Mouse (Mus musculus): ENCODE data around the gene Tex33.
A peak's percentile ranks its signal among the peaks of the same experiment; 100 is the strongest.

Gene Tex33

DNA sequence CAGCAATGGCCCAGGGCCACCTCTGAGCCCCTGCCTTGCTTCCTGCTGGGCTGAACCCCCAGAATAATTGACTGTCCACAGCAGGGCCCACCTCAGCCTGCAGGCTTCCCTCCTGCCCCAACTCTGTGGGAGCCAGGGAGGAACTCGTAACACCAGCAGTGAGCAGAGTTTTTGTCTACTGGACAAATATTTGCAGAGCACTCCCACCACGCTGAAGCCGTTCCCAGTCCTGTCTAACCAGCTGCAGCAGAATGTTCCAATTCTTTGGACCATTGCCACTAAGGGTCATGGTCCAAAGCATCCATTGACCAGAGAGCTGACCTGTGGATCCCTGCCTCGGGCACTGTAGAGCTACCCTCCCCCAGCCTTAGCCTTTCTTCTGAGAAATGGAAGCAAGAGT, 21.2 kb upstream of the Tex33 start:
- DNase-seq (ENCODE audit: low spot score in 2 of 2): no peak

DNA sequence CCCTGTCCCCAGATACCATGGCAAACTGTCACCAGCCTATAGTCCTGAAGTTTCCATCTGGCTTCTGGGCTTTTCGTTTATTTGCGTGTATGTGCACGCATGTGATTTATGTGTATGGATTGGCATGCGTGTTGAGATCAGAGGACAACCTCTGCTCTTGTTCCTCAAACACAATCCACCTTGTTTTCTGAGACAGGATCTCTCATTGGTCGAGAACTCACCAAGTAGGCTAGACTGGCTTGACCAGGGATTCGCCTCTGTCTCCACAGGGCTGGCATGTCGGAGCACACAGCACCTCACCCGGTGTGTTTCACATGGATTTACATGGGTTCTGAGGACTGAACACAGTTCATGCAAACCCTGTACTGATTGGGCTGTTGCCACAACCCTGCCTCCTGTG, 18.4 kb upstream of the Tex33 start:
- no peak for DNase-seq (ENCODE audit: low spot score in 2 of 2)

DNA sequence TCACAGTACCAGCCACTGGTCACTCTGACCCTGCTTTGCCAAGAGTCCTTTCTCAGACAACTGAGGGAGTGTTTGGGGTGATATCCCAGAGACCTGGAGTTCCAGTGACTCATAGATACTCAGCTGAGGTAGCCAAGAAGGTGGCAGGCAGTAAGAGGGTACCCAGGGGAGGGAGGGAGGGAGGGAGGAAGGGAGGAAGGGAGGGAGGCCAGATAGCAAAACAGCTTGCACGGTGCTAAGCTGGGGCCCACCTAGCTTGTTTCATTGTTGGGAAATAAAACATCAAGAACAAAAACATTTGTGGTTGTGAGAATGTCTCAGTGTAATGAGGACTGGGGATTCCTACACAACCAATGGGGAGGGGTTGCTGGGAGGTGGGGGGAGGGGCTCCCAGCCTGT, 18.0 kb upstream of the Tex33 start:
- no peak for DNase-seq (ENCODE audit: low spot score in 2 of 2)

DNA sequence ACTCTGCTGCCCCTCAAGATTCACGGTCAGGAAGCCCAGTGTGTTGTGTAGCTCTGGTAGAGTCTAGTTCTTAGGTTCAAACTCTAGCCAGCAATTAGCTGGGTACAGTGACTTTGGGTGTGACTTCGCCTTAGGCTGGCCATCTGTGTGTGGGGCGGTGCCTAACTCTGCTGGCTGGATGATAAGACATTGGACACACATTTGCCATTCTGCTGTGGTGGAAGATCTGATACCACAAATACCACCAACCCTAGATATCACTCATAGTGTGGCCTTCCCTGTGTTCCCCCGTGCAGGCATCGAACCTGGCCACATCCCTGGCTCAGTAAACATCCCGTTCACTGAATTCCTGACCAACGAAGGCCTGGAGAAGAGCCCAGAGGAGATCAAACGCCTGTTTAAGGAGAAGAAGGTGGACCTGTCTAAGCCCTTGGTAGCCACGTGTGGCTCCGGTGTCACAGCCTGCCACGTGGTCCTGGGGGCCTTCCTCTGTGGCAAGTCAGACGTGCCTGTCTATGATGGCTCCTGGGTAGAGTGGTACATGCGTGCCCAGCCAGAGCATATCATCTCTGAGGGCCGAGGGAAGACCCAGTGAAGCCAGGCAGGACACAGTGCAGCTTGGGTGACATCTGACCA, 17.5 kb upstream of the Tex33 start:
- DNase-seq (ENCODE audit: low spot score in 2 of 2): no peak

DNA sequence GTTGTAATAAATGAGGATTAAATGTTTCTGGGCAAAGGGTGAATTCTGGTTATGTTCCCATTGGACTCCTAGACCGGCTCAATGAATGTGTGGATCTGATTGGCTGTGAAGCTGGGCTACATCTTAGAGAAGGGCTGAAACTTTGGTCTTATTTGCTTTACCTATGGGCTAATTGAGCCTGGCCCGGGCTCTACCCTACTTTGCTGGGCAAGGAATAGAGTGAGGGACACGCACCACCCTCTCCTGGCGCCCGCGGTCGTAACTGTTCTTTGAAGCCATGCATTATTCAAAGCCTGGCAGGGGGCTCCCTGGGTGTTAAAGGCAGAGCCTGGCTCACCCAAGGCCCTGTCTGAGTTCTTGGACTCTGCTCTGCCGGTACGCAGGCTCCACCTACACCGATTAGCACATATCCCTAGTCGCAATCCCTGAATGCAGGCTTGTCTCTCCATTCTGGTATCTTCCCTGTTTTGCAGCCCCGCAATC, 13.9 kb upstream of the Tex33 start:
- no peak for DNase-seq (ENCODE audit: low spot score in 2 of 2)

DNA sequence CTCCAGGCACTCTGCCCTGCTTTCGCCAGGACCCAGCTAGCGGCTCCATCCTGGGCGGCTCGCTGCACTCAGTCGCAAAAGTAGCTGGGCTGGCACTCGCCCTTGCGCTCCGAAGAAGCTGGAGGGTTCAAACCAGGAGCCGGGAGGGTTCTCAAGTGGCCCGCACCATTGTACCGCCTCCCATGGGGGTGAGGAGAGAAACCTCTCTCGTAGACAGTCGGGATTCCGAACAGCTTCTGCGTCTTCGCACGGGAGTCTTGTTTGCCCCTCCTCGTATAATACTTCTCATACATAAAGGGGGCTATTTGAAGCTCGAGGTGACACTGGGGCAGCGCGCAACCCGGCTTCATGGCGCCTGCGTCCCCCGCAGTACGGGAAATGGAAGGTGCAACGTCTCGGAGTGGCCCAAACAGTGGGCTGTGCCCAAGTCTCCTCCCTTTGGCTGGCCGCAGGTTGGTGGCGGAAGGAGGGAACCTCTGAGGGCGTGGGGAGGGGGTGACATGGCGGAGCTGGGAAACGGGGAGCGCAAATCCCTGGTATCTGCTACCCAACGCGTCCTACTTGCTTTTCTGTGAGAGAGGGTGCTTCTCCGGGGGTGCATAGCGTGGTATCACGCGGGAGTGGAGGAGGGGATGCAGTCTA, 10.7 kb upstream of the Tex33 start, which contains the start of gene Mpst:
Mpst (plus strand) TSS at position 124 of the 642 bp plus-strand sequence.
- peak; percentile 90 to 92 for DNase-seq (ENCODE audit: low spot score in 2 of 2)

DNA sequence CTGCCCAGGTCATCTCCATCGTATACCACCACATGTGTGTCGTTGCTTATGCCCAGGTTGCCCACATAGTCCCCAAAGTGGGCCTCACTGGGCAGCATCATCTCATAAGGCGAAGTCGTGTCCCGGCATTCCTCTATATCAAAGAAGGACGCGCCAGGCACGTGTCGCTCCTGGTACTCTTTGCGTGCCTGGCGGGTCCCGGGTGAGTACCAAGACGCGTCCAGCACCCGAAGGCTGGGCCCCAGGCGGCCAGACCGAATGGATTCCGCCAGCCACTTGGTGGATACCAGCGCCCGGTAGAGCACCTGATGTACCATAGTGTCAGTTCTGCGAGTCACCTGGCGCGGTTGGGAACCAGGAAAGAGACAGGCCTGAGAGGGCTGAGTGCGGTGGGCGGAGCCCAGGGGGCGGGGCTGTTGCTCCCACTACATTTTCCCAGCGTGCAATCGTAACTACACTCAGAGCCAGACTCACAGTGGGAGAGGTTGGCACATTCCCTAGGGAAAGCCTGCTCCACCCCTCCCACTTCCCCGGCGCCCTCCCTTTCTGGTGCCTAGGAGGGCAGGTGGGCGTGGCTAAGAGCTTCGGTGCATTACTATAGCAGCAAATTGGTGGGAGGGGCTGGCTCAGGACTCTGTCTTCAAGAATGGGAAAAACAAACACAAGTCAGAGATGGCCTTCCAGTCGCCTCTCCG, 10.0 kb upstream of the Tex33 start, which contains the start of gene Tst:
Tst (minus strand) TSS at position 391 of the 695 bp plus-strand sequence.
- peak; percentile 78 to 88 for DNase-seq (ENCODE audit: low spot score in 2 of 2)

DNA sequence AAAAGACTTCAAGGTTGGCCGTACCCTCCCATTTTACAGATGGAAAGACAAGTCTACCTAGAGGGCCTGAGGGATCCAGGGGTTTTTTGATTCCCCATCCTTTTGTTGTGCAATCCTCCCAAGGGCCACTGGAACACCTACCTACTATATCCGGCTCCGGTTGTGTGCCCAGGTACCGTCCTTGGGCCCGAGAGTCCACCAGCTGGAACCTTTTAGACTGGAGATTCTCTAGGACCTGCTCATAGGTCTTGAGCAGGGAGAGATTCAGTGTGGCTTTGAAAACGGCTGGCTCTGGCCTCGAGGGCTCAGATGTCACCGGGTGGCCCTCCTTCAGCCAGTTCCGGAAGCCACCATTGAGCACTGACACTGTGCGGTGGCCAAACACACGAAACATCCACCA, 9.4 kb upstream of the Tex33 start:
- no peak for DNase-seq (ENCODE audit: low spot score in 2 of 2)

DNA sequence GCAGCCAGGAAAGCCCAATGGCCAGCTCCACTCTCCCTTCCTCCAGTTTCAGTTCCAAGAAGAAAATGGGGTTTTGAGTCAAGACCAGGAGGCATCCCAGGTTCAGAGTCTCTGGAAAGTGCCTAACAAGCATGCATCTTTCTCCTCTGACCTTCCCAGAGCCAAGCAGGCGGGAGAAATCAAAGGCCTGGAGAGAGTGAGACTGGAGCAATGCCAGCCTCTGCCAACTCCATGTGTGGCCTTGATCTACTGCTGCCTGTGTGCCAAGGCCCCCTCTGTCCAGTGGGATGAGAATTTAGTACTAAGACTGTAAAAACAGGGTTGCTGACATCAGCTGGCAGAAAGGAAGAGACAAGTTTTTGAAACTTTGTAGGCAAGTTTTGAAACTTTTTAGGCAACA, 8.2 kb upstream of the Tex33 start:
- DNase-seq (ENCODE audit: low spot score in 2 of 2): no peak

DNA sequence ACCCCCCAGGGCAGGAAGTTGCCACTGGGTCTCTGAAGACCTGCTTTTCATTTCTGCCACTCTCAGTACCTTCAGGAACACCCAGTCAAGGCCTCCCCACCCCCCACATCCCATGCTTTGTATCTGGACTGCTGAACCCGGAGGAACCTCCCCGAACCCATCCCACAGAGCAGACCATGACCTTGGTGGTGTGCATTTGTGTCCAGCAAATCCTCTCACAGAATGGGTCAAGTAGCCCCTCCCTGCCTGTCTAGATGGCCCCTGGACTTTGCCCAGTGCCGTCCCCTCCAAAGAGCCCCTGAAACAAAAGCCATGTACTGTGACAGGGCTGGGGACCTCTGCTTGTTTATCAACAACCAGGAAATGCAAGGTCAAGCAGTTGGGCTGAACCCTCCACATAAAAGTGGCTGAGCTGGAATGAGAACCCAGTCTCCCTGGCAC, 7.6 kb upstream of the Tex33 start:
- no peak for DNase-seq (ENCODE audit: low spot score in 2 of 2)

DNA sequence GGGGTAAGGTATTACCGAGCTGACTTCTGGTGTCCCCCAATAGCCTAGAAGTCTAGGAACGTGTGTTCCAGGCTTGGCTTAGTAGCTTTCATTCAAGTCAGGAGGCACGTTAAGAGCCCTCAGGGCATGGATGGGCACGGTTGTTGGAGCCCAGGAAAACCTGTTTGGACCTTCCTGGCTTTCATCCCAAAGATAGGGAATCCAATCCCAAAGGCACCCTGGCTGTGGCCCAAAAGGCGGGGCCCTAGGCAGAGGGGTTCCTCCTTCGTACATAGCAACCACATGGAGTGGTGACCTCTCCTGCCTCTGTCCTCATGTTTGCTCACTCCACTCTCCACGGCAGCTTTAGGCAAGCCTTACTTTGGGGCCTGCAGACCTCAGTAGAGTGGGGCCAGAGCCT, 6.7 kb upstream of the Tex33 start:
- DNase-seq (ENCODE audit: low spot score in 2 of 2): no peak

DNA sequence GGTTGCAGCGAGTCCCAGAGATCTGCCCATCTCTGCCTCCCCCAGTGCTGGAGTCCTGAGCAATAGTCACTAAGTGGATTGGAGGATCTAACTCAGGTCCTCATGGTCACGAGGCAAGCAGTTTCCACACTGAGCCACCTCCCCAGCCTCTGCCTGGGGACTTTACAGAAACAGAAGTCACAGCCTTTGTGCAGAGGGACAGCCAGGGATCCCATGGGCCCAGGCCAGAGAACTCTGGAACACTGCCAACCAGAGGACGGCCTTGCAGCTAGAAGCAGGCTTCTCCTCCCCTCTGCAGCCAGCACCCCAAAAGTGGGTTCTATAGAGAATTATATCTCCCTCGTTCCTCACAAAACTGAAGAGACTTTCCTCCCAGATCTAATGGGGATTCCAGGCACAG, 6.2 kb upstream of the Tex33 start:
- peak in 1 of 2 experiments; percentile 44 for DNase-seq (ENCODE audit: low spot score in 2 of 2)

DNA sequence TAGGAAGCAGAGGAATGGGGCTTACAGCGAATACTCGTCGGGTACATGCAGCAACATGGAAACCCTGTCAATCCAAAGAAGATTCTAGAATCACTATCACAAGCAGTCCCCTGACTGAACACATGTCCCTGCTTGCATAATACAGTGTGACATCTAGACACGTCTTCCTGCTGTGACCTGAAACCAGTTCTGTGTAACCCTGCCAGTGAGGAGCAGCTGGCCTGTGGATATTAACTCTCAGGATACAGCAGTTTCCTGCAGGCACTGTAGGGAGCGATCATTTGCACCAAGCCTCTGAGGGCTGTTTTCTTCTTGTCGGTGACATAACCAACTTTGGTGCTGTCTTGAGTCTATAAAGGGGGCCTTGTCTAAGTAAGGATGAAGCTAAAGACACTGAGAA, 5.6 kb upstream of the Tex33 start:
- DNase-seq (ENCODE audit: low spot score in 2 of 2): no peak

DNA sequence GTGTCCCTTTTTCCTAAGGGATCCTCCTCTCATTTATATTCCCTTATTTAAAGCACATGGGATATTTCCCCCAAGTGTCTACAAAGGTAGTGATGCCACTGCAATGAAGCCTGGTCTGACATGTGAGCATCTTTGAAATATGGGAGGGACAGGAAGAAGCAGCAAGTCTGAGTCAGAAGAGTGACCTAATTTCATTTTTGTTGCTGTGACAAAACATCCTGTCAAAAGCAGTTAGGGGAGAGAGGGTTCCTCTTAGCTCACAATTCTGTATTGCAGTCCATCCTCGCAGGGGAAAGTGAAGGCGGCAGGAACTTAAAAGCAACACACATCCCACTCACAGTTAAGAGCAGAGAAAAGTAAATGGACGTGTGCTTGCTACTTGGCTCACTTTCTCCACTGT, 4.9 kb downstream of the Tex33 start:
- no peak for DNase-seq (ENCODE audit: low spot score in 2 of 2)

DNA sequence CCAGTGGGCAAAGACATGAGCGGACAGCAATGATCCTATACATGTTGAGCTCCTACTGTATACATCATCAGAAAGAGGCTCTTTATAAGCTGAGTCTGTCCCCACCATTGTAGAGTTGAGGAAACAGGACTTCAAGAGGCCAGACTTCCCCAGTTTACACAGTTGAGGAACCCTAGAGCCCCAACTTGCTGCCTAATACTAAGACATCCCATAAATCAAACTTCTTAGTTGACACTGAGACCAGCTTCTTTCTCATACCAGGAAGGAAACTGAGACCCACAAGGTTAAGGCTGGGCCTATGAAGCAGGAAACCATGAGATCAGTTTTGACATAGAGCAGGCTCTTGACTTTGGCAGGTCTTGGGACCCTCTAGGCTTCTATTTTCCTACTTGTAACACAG, 10.1 kb downstream of the Tex33 start:
- no peak for DNase-seq (ENCODE audit: low spot score in 2 of 2)

DNA sequence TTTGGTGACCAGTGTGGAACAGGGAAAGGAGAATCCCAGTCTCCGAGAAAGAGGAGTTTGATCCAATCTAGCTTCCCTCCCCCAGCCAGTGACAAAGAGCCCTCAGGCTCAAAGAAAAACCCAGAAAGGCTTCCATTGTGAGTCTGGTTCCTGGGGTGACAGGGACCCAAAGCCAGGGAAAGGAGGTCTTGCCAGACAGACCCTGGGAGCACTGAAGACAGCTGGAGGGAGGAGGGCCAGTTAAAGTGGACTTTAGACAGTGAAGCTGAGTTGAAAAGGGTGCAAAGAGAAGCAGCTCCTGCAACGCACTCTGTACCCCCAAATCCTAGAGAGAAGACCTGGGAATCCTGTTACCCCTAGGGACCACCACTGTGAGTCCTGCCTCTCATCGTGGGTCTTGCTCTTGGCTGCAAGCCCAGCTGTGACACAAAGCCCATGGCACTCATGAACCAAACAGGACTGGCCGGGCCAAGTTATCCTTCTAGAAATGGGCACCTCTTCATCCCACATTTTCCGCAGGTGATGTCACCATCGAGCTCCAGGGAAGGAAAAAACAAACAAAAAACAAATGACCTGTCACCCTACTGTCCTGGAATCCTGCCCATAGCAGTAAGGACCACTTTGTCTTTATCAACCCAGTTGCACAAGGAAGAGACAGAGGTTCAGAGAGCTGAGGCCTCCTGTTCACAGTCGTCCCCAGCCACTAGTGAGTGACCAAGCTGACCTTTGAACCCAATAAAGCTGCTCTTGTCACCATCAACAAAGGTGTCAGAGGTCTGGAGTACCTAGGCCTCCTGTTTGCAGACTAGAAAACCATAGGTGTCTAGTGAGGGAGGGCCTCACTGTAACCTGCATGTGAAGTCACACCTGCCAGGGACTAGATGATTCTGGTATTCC, 11.2 kb downstream of the Tex33 start:
- no peak for DNase-seq (ENCODE audit: low spot score in 2 of 2)

DNA sequence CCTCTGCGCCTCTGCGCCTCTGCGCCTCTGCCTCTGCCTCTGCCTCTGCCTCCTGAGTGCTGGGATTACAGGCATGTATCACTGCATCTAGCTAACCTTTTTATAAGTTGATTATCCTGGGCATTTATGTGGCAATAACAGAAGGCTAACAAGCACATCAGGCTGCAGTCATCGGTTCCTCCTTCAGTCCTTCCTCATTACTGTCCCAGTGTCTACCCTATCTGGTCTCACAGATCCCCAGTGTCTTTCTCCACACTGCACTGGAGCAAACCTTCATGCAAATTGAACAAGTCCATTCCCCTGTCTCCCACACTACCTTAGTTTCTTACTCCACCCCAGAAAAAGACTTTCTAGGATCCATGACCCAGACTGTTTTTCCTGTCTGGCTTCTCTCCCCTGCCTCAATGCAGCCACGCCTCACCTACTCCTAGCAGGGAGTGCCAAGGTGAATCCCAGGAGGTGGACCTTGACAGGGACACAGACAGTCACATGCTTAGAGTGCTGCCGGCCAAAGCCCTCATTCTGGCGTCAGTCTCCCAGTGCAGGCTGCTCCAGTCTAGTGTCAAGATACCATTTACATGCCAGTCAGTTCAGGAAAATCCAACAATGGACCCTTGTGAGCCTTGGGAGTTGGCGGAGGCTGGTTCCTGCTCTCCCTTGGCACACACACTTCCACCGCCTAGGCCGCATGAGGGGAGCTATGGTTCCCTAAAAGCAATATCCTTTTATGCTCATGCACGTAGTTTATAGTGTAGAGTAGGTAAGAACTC, 12.1 kb downstream of the Tex33 start:
- DNase-seq (ENCODE audit: low spot score in 2 of 2): peak in 1 of 2 experiments; percentile 18

DNA sequence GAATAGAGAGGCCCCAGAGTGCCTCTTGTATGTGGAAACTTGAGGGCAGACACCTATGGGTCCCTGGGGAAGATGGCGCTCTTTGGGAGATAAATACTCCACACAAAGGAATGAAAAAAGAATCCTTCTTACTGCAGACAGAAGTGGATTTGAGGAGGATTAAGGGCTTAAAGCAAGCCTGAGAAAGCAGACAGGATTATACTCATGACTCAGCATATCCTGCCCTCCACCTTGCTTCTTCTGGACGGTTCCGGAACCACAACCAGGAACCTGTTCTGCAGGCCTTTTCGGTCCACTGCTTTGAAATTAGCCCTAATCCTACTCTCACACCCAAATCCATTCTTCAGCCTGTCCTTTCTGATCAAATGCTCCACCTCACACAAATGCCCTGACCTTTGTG, 13.6 kb downstream of the Tex33 start:
- DNase-seq (ENCODE audit: low spot score in 2 of 2): no peak

DNA sequence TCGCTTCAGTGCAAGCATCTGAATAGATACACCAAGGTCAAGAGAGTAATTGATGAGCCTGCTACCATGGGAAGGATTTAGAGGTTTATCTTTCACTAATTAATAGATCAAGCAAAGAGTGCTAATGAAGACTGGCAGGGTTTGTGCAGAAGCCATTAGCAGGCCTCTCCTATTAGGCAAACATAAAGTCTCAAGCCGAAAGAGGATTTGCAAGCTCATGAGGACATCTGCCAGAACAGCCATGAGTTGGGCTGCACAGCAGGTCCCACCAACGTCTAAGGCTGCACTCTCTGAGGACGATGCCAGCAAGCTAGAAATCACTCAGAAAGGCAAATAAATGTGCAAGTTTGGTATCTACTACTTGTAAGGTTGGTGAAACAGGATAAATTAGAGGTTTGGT, 15.0 kb downstream of the Tex33 start:
- no peak for DNase-seq (ENCODE audit: low spot score in 2 of 2)

DNA sequence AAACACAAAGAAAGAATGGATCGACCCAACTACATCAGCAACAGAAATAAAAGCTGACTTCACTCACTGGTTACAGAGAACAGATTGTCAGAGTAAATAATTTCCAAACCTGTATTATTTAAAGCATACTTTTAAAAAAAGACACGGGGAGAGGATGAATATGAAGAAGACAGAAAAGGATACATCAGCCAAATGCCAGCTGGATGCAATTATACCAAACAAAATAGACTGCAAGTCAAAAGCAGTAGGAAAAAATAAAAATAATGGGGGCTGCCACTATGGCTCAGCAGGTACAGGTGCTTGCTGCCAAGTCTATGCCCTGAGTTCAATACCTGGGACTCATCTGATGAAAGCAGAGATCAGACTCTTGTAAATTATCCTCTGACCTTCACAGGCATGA, 15.5 kb downstream of the Tex33 start:
- DNase-seq (ENCODE audit: low spot score in 2 of 2): no peak

DNA sequence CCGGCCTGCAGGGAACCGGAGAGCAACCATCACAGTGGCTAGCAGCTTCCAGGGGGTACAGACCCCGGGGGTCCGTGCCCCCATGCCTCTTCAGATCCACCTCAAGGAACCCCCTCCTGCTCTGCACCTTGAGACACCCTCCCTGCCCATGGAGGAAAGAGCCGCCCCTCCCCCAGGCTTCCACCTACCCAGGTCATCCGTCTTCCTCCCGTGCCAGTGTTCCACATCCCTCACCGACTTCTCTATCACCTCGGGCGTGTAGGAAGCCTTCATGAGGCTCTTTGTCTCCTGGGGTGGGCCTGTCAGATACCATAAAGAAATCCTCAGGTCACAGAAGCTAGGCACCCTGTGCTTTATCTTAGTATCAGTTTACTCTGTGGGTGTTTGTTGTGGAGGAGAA, 17.2 kb downstream of the Tex33 start:
- DNase-seq (ENCODE audit: low spot score in 2 of 2): no peak
